Mouse (Mus musculus) forebrain, embryonic 13.5 days (tissue): ENCODE measurements around the gene Trpt1. TPM values are rescaled to one million over a fixed set of nuclear protein-coding genes. Genes with fewer than 3 reads are reported as not detected.
A peak's percentile ranks its signal among the peaks of the same experiment; 100 is the strongest.

ENCODE experiments used
- ATAC-seq: fragments of 200-750 bp; cut with Nextera tagmentation; 2 replicates; pipeline ENCODE4 v1.8.0; 2017
- H3K27ac ChIP-seq: fragments of 300-500 bp; sonication (generic); 2 replicates; pipeline ENCODE4 v1.5.1; 2015; ENCODE audit warnings: inconsistent platforms, mild to moderate bottlenecking, moderate library complexity
- H3K27me3 ChIP-seq: fragments of 300-500 bp; sonication (generic); 2 replicates; pipeline ENCODE4 v1.6.1; 2015; ENCODE audit warnings: mild to moderate bottlenecking, inconsistent platforms
- H3K36me3 ChIP-seq: fragments of 300-500 bp; sonication (generic); 2 replicates; pipeline ENCODE4 v1.6.1; 2015; ENCODE audit warnings: mild to moderate bottlenecking, inconsistent platforms; ENCODE audit not compliant: poor library complexity, severe bottlenecking
- H3K4me1 ChIP-seq: fragments of 300-500 bp; sonication (generic); 2 replicates; pipeline ENCODE4 v1.6.1; 2015; ENCODE audit warnings: inconsistent platforms
- H3K4me2 ChIP-seq: fragments of 300-500 bp; sonication (generic); 2 replicates; pipeline ENCODE4 v1.6.1; 2015; ENCODE audit warnings: inconsistent platforms, mild to moderate bottlenecking, moderate library complexity
- H3K4me3 ChIP-seq: fragments of 300-500 bp; sonication (generic); 2 replicates; pipeline ENCODE4 v1.5.1; 2015; ENCODE audit warnings: mild to moderate bottlenecking, inconsistent platforms
- H3K9ac ChIP-seq: fragments of 300-500 bp; sonication (generic); 2 replicates; pipeline ENCODE4 v1.6.1; 2015; ENCODE audit warnings: mild to moderate bottlenecking, inconsistent platforms
- H3K9me3 ChIP-seq: fragments of 300-500 bp; sonication (generic); replicated peaks from 2 replicates; pipeline ENCODE4 v1.6.1; 2016; ENCODE audit warnings: inconsistent platforms
- WGBS: fragments of 180-500 bp; shearing (Covaris S2); methylation state at CpG from one replicate; pipeline ENCODE4 v1.1.7; 2015; 5-methylcytosine and 5-hydroxymethylcytosine counted together
- polyA plus RNA-seq: library from polyadenylated mRNA; unstranded; fragments of >200 nt; fragmentation: Nextera tagmentation; extraction: Ambion mirVana; gene quantifications from 2 replicates; pipeline ENCODE4 v1.2.1, GENCODE M21; 2015

Gene Trpt1
- 15.2 and 16.9 TPM in 2 replicates for polyA plus RNA-seq

DNA sequence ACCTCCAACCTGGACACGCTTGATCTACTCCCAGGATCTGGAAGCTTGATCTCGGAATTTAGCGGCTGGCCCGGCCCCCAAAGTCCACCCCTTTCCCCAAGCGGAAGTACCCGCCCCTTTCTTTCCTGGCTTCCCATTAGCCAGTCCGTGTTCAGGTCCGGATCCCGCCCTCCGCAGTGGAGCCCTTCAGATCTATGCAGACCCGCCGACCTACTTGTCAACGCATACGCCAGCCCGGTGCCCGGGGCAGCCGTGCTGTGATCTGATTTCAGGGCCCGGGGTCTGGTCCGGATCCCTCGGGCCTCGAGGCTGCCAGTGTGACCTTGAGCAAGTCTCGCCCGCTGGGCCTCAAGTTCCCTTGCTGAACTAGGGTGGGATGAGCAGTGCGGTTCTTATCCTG is at the start of gene Trpt1, which contains the start of gene Nudt22:
TSS of gene Trpt1 (plus strand) at position 126 of the 400 bp plus-strand sequence.
TSS of gene Nudt22 (minus strand) at position 112 of the 400 bp plus-strand sequence.
- under 1% methylated on average over 24 of the region's 24 CpGs for WGBS
- peak; percentile 79 for ATAC-seq
- no peaks in the 10 kb centered on the region for H3K9me3 ChIP-seq
- H3K9ac ChIP-seq, result peak within 1 kb of the TSS; percentile 74
- no peaks in the 10 kb centered on the region for H3K27me3 ChIP-seq
- peaks cover 51% of the 10 kb centered on the region for H3K4me1 ChIP-seq
- H3K27ac ChIP-seq, result peak within 1 kb of the TSS; percentile 16; the same call in 1 of the 2 replicates
- peaks cover 25% of the 10 kb centered on the region for H3K36me3 ChIP-seq
- H3K4me2 ChIP-seq, result peak within 1 kb of the TSS; percentile 83
- peak within 1 kb of the TSS; percentile 64 for H3K4me3 ChIP-seq

- Histone ChIP-seq H3K9me3 (no peaks in the 10 kb centered on the region), H3K27ac (no peak overlapping the region), H3K27me3 (no peaks in the 10 kb centered on the region), H3K4me3 (no peak overlapping the region), H3K9ac (0 out of 2 replicates have a peak overlapping the region, but pooled peaks have one; percentile 12), H3K4me2 (no peak overlapping the region), H3K4me1 (peaks cover 27% of the 10 kb centered on the region), H3K36me3 (peaks cover 15% of the 10 kb centered on the region)
- ATAC-seq, result no peak
- 54% methylated on average over 4 of the region's 4 CpGs for WGBS
Measured at GRCm38 (mm10) chr19:6947742-6948141, 48.2 kb upstream of the Trpt1 start.

DNA sequence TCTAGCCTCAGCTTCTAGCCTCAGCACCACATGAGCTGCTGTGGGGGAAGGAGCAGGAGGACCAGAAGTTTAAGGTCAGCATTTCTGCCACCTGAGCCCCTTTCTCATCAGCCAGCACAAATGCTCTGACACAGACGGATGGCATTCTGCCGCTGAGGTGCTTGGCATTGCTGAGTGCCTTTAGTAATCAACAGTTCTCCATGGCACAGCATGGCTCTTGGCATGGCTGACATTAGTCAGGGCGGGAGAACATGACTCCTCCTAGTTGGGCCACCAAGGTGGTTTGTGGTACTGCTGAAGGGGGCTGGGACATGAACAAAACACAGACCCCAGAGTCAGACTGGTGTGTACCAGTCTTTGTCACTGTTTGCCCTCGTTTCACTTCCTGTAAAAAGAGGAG is 47.7 kb upstream of the Trpt1 start:
- peaks cover 27% of the 10 kb centered on the region for H3K4me1 ChIP-seq
- no peak for ATAC-seq
- 79% methylated on average over 4 of the region's 4 CpGs for WGBS
- no peak overlapping the region for H3K4me3 ChIP-seq
- H3K27me3 ChIP-seq, result no peaks in the 10 kb centered on the region
- no peaks in the 10 kb centered on the region for H3K9me3 ChIP-seq
- no peak overlapping the region for H3K4me2 ChIP-seq
- H3K36me3 ChIP-seq, result peaks cover 15% of the 10 kb centered on the region
- no peak overlapping the region for H3K27ac ChIP-seq
- 0 out of 2 replicates have a peak overlapping the region, but pooled peaks have one; percentile 12 for H3K9ac ChIP-seq

DNA sequence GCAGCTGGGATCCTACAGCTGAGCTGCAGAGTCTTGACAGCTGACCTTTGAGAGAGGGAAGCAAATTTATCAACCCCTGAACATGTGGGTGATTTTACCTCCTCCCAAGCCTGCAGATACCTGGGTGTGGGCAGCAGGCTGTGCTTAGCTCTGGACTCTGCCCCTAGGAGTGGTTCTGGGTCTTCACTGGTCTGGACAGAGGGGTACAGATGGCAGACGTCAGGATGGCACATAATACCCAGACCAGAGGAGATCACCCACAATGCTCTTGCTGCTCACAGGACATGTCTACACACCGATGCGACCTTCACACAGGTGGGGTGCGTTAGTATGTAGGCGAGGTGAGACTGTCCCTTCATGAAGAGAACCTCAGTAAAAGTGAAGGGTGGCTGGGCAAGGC is 46.4 kb upstream of the Trpt1 start:
- no peaks in the 10 kb centered on the region for H3K27me3 ChIP-seq
- peak overlapping the region; percentile 98; the same call in 1 of the 2 replicates for H3K4me2 ChIP-seq
- no peak overlapping the region for H3K9ac ChIP-seq
- no peak for ATAC-seq
- 90% methylated on average over 5 of the region's 5 CpGs for WGBS
- peaks cover 15% of the 10 kb centered on the region for H3K36me3 ChIP-seq
- no peak overlapping the region for H3K4me3 ChIP-seq
- no peaks in the 10 kb centered on the region for H3K9me3 ChIP-seq
- no peak overlapping the region for H3K27ac ChIP-seq
- peaks cover 27% of the 10 kb centered on the region for H3K4me1 ChIP-seq

- WGBS, result 54% methylated on average over 5 of the region's 5 CpGs
- peaks cover 16% of the 10 kb centered on the region for H3K36me3 ChIP-seq
- peaks cover 27% of the 10 kb centered on the region for H3K4me1 ChIP-seq
- H3K4me3 ChIP-seq, result peak overlapping the region; percentile 60
- no peaks in the 10 kb centered on the region for H3K27me3 ChIP-seq
- H3K9ac ChIP-seq, result peak overlapping the region; percentile 84
- H3K4me2 ChIP-seq, result peak overlapping the region; percentile 98
- H3K9me3 ChIP-seq, result no peaks in the 10 kb centered on the region
- peak overlapping the region; percentile 97; the same call in 1 of the 2 replicates for H3K27ac ChIP-seq
- no peak for ATAC-seq
Measured at GRCm38 (mm10) chr19:6949951-6950350, 46.0 kb upstream of the Trpt1 start.

DNA sequence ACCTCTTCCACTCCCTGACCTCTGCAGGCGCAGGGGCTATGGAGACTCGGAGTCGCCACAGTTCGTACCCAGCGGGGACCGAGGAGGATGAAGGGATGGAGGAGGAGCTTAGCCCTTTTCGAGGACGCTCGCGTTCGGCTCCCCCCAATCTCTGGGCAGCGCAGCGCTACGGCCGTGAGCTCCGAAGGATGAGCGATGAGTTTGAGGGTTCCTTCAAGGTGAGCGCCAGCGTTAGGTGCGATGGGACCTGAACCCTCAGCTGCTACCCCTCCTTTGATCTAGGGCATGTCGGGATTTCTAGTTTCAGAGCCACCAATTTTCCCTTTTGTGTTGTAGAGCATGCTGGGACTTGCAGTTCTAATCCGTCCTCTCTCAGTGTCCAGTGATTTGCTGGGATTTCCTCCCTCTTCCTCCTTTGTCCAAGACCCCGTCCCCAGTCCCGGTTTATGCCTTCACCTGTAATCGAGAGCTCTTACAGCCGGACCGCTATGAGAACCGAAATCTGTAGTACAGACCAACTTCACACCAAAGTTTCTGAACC is 45.2 kb upstream of the Trpt1 start:
- 1% methylated on average over 28 of the region's 28 CpGs for WGBS
- H3K9ac ChIP-seq, result peak overlapping the region; percentile 84
- H3K4me1 ChIP-seq, result peaks cover 27% of the 10 kb centered on the region
- no peaks in the 10 kb centered on the region for H3K27me3 ChIP-seq
- no peaks in the 10 kb centered on the region for H3K9me3 ChIP-seq
- peak; percentile 61 for ATAC-seq
- peak overlapping the region; percentile 97 for H3K27ac ChIP-seq
- peak overlapping the region; percentile 60 for H3K4me3 ChIP-seq
- H3K4me2 ChIP-seq, result peak overlapping the region; percentile 98
- peaks cover 16% of the 10 kb centered on the region for H3K36me3 ChIP-seq

GRCm38 (mm10) chr19:6951381-6951968 is 44.5 kb upstream of the Trpt1 start:
- H3K4me2 ChIP-seq, result peak overlapping the region; percentile 98
- under 1% methylated on average over 35 of the region's 35 CpGs for WGBS
- no peaks in the 10 kb centered on the region for H3K27me3 ChIP-seq
- peaks cover 27% of the 10 kb centered on the region for H3K4me1 ChIP-seq
- H3K9ac ChIP-seq, result peak overlapping the region; percentile 84
- ATAC-seq, result peak; percentile 87
- peak overlapping the region; percentile 97 for H3K27ac ChIP-seq
- peak overlapping the region; percentile 60 for H3K4me3 ChIP-seq
- peaks cover 17% of the 10 kb centered on the region; the same call in 1 of the 2 replicates for H3K36me3 ChIP-seq
- H3K9me3 ChIP-seq, result no peaks in the 10 kb centered on the region

GRCm38 (mm10) chr19:6951994-6952711 is 43.8 kb upstream of the Trpt1 start:
- H3K9me3 ChIP-seq, result no peaks in the 10 kb centered on the region
- peaks cover 17% of the 10 kb centered on the region; the same call in 1 of the 2 replicates for H3K36me3 ChIP-seq
- 4% methylated on average over 31 of the region's 31 CpGs for WGBS
- H3K27ac ChIP-seq, result peak overlapping the region; percentile 97
- peaks cover 27% of the 10 kb centered on the region for H3K4me1 ChIP-seq
- no peaks in the 10 kb centered on the region for H3K27me3 ChIP-seq
- peak; percentile 37 for ATAC-seq
- peak overlapping the region; percentile 98 for H3K4me2 ChIP-seq
- H3K9ac ChIP-seq, result peak overlapping the region; percentile 84
- H3K4me3 ChIP-seq, result peak overlapping the region; percentile 60

GRCm38 (mm10) chr19:6952712-6953037 is 43.3 kb upstream of the Trpt1 start:
- peak overlapping the region; percentile 84 for H3K9ac ChIP-seq
- 29% methylated on average over 3 of the region's 3 CpGs for WGBS
- no peaks in the 10 kb centered on the region for H3K9me3 ChIP-seq
- no peak for ATAC-seq
- peaks cover 27% of the 10 kb centered on the region for H3K4me1 ChIP-seq
- H3K4me2 ChIP-seq, result peak overlapping the region; percentile 98
- peak overlapping the region; percentile 60 for H3K4me3 ChIP-seq
- peaks cover 17% of the 10 kb centered on the region; the same call in 1 of the 2 replicates for H3K36me3 ChIP-seq
- H3K27me3 ChIP-seq, result no peaks in the 10 kb centered on the region
- no peak overlapping the region for H3K27ac ChIP-seq

GRCm38 (mm10) chr19:6954046-6954445 is 41.9 kb upstream of the Trpt1 start:
- H3K9ac ChIP-seq, result no peak overlapping the region
- no peak overlapping the region for H3K27ac ChIP-seq
- no peak for ATAC-seq
- no peaks in the 10 kb centered on the region for H3K27me3 ChIP-seq
- H3K9me3 ChIP-seq, result no peaks in the 10 kb centered on the region
- peaks cover 17% of the 10 kb centered on the region; the same call in 1 of the 2 replicates for H3K36me3 ChIP-seq
- H3K4me3 ChIP-seq, result no peak overlapping the region
- no peak overlapping the region for H3K4me2 ChIP-seq
- WGBS, result 52% methylated on average over 9 of the region's 9 CpGs
- H3K4me1 ChIP-seq, result peaks cover 27% of the 10 kb centered on the region

DNA sequence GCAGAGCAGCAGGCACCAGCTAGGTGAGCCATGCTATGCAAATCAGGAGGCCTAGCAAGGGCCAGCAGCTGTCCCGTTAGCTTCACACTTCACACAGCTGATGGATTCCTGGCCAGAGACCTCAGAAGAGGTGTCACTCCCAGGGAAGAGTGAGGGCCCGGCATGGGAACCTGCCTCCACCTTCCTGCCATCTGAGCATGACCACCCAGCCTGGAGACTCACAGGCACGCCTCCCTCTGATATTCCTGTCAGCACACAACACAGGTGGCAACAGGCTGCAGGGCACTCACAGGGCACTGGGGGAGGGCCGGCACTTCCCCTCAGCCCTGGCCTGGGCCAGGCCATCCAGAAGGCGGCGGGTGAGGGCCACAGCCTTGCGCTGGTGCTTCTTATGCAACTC is 40.5 kb upstream of the Trpt1 start:
- Histone ChIP-seq H3K4me3 (no peak overlapping the region), H3K36me3 (peaks cover 22% of the 10 kb centered on the region; the same call in 1 of the 2 replicates), H3K27me3 (no peaks in the 10 kb centered on the region), H3K27ac (no peak overlapping the region), H3K9me3 (no peaks in the 10 kb centered on the region), H3K4me1 (peaks cover 17% of the 10 kb centered on the region), H3K4me2 (no peak overlapping the region), H3K9ac (no peak overlapping the region)
- 86% methylated on average over 7 of the region's 7 CpGs for WGBS
- ATAC-seq, result no peak

DNA sequence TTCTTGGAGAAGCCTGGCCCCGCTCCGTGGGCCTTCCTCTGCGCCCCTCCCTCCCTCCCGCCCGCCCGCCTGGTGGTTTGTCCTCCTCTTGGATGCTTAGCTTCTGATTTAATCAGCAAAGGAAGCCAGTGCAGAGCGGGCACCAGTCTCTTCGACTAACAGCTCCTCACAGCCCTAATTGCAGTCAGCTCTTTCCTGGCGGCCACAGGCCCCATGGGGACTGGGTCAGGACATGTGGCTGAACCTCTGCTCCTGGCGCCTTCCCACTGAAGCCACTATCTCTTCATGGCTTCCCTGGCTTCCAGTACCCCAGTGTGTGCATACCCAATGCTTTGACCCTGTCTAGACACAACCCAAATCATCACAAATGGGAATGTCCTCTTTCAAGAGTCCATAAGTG is 39.5 kb upstream of the Trpt1 start:
- 81% methylated on average over 10 of the region's 10 CpGs for WGBS
- Histone ChIP-seq H3K9me3 (no peaks in the 10 kb centered on the region), H3K27ac (no peak overlapping the region), H3K36me3 (peaks cover 22% of the 10 kb centered on the region; the same call in 1 of the 2 replicates), H3K27me3 (no peaks in the 10 kb centered on the region), H3K4me3 (no peak overlapping the region), H3K4me1 (peaks cover 14% of the 10 kb centered on the region), H3K9ac (no peak overlapping the region), H3K4me2 (no peak overlapping the region)
- ATAC-seq, result no peak
